Mouse (Mus musculus): Measurements from ENCODE around the gene Mctp1. TPM values are rescaled to one million over a fixed set of nuclear protein-coding genes. Genes with fewer than 3 reads are reported as not detected.
A peak's percentile ranks its signal among the peaks of the same experiment; 100 is the strongest.
"Not testable (repeated sequence)": the region's sequence is repeated elsewhere in the genome, so short reads cannot be mapped to it uniquely, and the experiment has no call there.

Mctp1 gene
- polyA plus RNA-seq (2014; fragmentation: Nextera tagmentation; extraction: Ambion mirVana), result 4.0 and 4.8 TPM in 2 replicates

DNA sequence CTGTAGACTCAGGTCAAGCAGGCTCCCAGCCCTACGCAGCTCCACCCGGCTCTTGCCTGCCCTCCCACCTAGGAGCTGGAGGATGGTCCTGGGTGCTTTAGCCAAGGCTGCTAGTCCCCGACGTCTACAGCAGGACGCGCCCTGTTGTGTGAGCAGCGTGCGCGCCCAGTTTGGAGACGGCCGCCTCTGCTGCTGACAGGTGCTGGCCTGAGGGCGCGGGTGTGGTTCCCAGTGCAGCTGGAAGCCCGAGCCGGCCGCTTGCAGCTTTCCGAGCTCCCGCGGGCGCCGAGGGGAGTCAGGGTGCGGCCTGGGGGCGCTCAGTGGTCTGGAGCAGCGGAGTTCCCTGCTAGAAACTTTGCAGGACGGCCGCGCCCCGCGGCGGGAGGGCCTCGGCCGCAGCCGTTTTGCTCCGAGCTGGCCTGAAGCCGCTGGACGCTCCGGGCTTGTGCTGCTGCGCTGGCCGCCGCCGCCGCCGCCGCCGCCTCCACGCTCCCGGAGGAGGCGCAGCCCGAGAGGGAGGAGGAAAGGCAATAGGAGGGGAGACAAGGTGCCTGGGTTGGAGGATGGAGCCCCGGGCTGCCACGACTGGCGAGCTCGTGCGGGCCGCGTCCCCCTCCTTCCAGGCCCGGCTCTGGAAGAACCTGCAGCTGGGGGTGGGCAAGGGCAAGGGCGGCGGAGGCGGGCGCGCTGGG lies at the start of gene Mctp1:
Gene Mctp1, plus strand, starts transcription at position 564 of the 692 bp plus-strand sequence.
- H3K4me2 ChIP-seq (ENCODE audit: low read length), result peak within 1 kb of the TSS; percentile 99
- no peaks in the 10 kb centered on the region for H3K36me3 ChIP-seq (ENCODE audit: control insufficient read depth, insufficient read depth, low read length)
- H3K9ac ChIP-seq (ENCODE audit: low read length), result peak within 1 kb of the TSS; percentile 76
- no peak within 1 kb of the TSS for H3K27ac ChIP-seq (ENCODE audit: low read depth, low read length)
- no peaks in the 10 kb centered on the region for H3K9me3 ChIP-seq (replicated peaks; ENCODE audit: control insufficient read depth, low read length)
- under 1% methylated on average over 47 of the region's 62 CpGs for WGBS
- peak within 1 kb of the TSS; percentile 68 for H3K4me3 ChIP-seq (ENCODE audit: low read depth, low read length)
- peaks cover 7% of the 10 kb centered on the region; the same call in 1 of the 2 replicates for H3K27me3 ChIP-seq (replicated peaks; ENCODE audit: control insufficient read depth, insufficient read depth, low read length)
- peak; percentile 68 for DNase-seq (ENCODE audit: low spot score)
- ATAC-seq, result peak; percentile 91
- H3K4me1 ChIP-seq (ENCODE audit: control insufficient read depth, insufficient read depth, low read length), result 0 out of 2 replicates have a peak, but pooled peaks cover 6% of the 10 kb centered on the region

- not testable (repeated sequence) for H3K4me2 ChIP-seq (ENCODE audit: low read length); H3K4me1 ChIP-seq (ENCODE audit: control insufficient read depth, insufficient read depth, low read length); ATAC-seq; DNase-seq (ENCODE audit: low spot score); H3K9me3 ChIP-seq (replicated peaks; ENCODE audit: control insufficient read depth, low read length); H3K4me3 ChIP-seq (ENCODE audit: low read depth, low read length); H3K36me3 ChIP-seq (ENCODE audit: control insufficient read depth, insufficient read depth, low read length); H3K9ac ChIP-seq (ENCODE audit: low read length); H3K27ac ChIP-seq (ENCODE audit: low read depth, low read length); H3K27me3 ChIP-seq (replicated peaks; ENCODE audit: control insufficient read depth, insufficient read depth, low read length)
- 84% methylated on average over 19 of the region's 21 CpGs for whole genome bisulfite sequencing
Observed at GRCm38 (mm10) chr13:76345941-76346340, 38.4 kb upstream of the Mctp1 start.

GRCm38 (mm10) chr13:76358720-76359119 lies 25.6 kb upstream of the Mctp1 start:
- ATAC-seq, result peak; percentile 82; the same call in 1 of the 2 replicates
- Histone ChIP-seq H3K4me2 (ENCODE audit: low read length) (no peak overlapping the region), H3K27ac (ENCODE audit: low read depth, low read length) (no peak overlapping the region), H3K9me3 (replicated peaks; ENCODE audit: control insufficient read depth, low read length) (no peaks in the 10 kb centered on the region), H3K4me3 (ENCODE audit: low read depth, low read length) (no peak overlapping the region), H3K4me1 (ENCODE audit: control insufficient read depth, insufficient read depth, low read length) (no peaks in the 10 kb centered on the region), H3K27me3 (replicated peaks; ENCODE audit: control insufficient read depth, insufficient read depth, low read length) (no peaks in the 10 kb centered on the region), H3K36me3 (ENCODE audit: control insufficient read depth, insufficient read depth, low read length) (no peaks in the 10 kb centered on the region), H3K9ac (ENCODE audit: low read length) (no peak overlapping the region)
- peak; percentile 69 for DNase-seq (ENCODE audit: low spot score)

DNA sequence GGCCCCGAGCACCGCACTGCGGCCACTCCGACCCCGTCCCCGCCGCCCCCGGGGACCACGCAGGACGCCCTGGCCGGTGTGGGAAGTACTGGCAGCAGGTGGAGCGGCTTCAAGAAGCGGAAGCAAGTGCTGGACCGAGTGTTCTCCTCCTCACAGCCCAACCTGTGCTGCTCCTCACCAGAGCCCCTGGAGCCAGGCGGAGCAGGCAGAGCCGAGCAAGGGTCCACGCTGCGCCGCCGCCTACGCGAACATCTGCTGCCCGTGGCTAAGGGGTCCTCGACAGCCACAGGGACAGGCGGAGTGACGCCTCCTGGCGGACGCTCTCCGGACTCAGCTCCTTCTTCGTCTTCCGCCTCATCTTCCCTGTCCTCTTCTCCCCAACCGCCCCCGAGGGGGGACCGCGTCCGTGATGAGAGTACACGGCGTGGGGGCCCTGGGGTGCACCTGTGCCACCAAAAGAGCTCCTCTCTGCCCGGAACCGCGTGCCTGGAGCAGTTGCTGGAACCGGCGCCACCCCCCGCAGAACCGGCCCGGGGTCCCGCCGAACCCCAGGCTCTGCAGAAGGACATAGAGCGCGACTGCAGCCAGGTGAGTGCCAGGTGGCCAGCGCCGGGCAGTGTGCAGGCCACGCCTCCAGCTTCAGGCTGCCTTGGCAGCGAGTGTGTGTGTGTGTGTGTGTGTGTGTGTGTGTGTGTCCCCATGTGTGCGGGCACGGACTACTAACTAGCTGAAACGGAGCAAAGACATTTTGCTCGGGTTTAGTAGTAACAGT lies 515 bp downstream of the Mctp1 start:
- DNase-seq (ENCODE audit: low spot score) (peak; percentile 74), ATAC-seq (peak; percentile 93)
- no peak overlapping the region for H3K27ac ChIP-seq (ENCODE audit: low read depth, low read length)
- H3K9me3 ChIP-seq (replicated peaks; ENCODE audit: control insufficient read depth, low read length), result no peaks in the 10 kb centered on the region
- H3K4me2 ChIP-seq (ENCODE audit: low read length), result peak overlapping the region; percentile 99
- H3K9ac ChIP-seq (ENCODE audit: low read length), result peak overlapping the region; percentile 76
- 0 out of 2 replicates have a peak, but pooled peaks cover 6% of the 10 kb centered on the region for H3K4me1 ChIP-seq (ENCODE audit: control insufficient read depth, insufficient read depth, low read length)
- H3K36me3 ChIP-seq (ENCODE audit: control insufficient read depth, insufficient read depth, low read length), result no peaks in the 10 kb centered on the region
- H3K27me3 ChIP-seq (replicated peaks; ENCODE audit: control insufficient read depth, insufficient read depth, low read length), result peaks cover 7% of the 10 kb centered on the region; the same call in 1 of the 2 replicates
- WGBS, result under 1% methylated on average over 58 of the region's 58 CpGs
- H3K4me3 ChIP-seq (ENCODE audit: low read depth, low read length), result peak overlapping the region; percentile 68

DNA sequence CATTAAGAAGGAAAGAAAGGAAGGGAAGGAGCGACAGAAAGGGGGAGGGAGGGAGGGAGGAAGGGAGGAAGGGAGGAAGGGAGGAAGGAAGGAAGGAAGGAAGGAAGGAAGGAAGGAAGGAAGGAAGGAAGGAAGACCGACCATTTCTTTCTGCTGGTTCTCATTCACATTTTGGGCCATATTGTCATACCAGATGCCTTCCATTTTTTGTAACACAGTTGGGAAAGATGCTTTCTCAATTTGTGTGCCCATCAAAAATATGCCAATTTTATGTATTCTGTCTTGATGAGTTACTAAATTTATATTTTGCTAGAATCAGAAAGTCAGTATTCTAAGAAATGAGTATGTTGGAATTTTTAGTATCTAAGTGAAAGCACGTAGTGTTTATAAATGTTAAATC lies 4.3 kb downstream of the Mctp1 start:
- 0 out of 2 replicates have a peak, but pooled peaks cover 6% of the 10 kb centered on the region for H3K4me1 ChIP-seq (ENCODE audit: control insufficient read depth, insufficient read depth, low read length)
- DNase-seq (ENCODE audit: low spot score) (no peak), ATAC-seq (no peak)
- H3K9ac ChIP-seq (ENCODE audit: low read length), result no peak overlapping the region
- 0 out of 2 replicates have a peak, but pooled peaks cover 4% of the 10 kb centered on the region for H3K27me3 ChIP-seq (replicated peaks; ENCODE audit: control insufficient read depth, insufficient read depth, low read length)
- no peak overlapping the region for H3K27ac ChIP-seq (ENCODE audit: low read depth, low read length)
- no peak overlapping the region for H3K4me2 ChIP-seq (ENCODE audit: low read length)
- WGBS, result 66% methylated on average over 3 of the region's 3 CpGs
- H3K36me3 ChIP-seq (ENCODE audit: control insufficient read depth, insufficient read depth, low read length), result no peaks in the 10 kb centered on the region
- H3K9me3 ChIP-seq (replicated peaks; ENCODE audit: control insufficient read depth, low read length), result no peaks in the 10 kb centered on the region
- no peak overlapping the region for H3K4me3 ChIP-seq (ENCODE audit: low read depth, low read length)

GRCm38 (mm10) chr13:76391920-76392319 lies 7.6 kb downstream of the Mctp1 start:
- no peaks in the 10 kb centered on the region for H3K9me3 ChIP-seq (replicated peaks; ENCODE audit: control insufficient read depth, low read length)
- no peaks in the 10 kb centered on the region for H3K4me1 ChIP-seq (ENCODE audit: control insufficient read depth, insufficient read depth, low read length)
- no peak overlapping the region for H3K4me3 ChIP-seq (ENCODE audit: low read depth, low read length)
- WGBS, result 70% methylated on average over 2 of the region's 2 CpGs
- H3K4me2 ChIP-seq (ENCODE audit: low read length), result no peak overlapping the region
- DNase-seq (ENCODE audit: low spot score) (no peak), ATAC-seq (no peak)
- no peak overlapping the region for H3K9ac ChIP-seq (ENCODE audit: low read length)
- H3K27ac ChIP-seq (ENCODE audit: low read depth, low read length), result no peak overlapping the region
- no peaks in the 10 kb centered on the region for H3K27me3 ChIP-seq (replicated peaks; ENCODE audit: control insufficient read depth, insufficient read depth, low read length)
- no peaks in the 10 kb centered on the region for H3K36me3 ChIP-seq (ENCODE audit: control insufficient read depth, insufficient read depth, low read length)

GRCm38 (mm10) chr13:76393106-76393505 lies 8.8 kb downstream of the Mctp1 start:
- no peak for ATAC-seq
- H3K27ac ChIP-seq (ENCODE audit: low read depth, low read length), result no peak overlapping the region
- H3K4me3 ChIP-seq (ENCODE audit: low read depth, low read length), result no peak overlapping the region
- no peaks in the 10 kb centered on the region for H3K4me1 ChIP-seq (ENCODE audit: control insufficient read depth, insufficient read depth, low read length)
- no peaks in the 10 kb centered on the region for H3K36me3 ChIP-seq (ENCODE audit: control insufficient read depth, insufficient read depth, low read length)
- H3K4me2 ChIP-seq (ENCODE audit: low read length), result no peak overlapping the region
- no peaks in the 10 kb centered on the region for H3K27me3 ChIP-seq (replicated peaks; ENCODE audit: control insufficient read depth, insufficient read depth, low read length)
- no peaks in the 10 kb centered on the region for H3K9me3 ChIP-seq (replicated peaks; ENCODE audit: control insufficient read depth, low read length)
- DNase-seq (ENCODE audit: low spot score), result no peak
- WGBS, result 92% methylated on average over 3 of the region's 3 CpGs
- no peak overlapping the region for H3K9ac ChIP-seq (ENCODE audit: low read length)

GRCm38 (mm10) chr13:76395906-76396305 lies 11.6 kb downstream of the Mctp1 start:
- no peak overlapping the region for H3K9ac ChIP-seq (ENCODE audit: low read length)
- H3K4me2 ChIP-seq (ENCODE audit: low read length), result no peak overlapping the region
- DNase-seq (ENCODE audit: low spot score), result no peak
- H3K36me3 ChIP-seq (ENCODE audit: control insufficient read depth, insufficient read depth, low read length), result no peaks in the 10 kb centered on the region
- no peak overlapping the region for H3K4me3 ChIP-seq (ENCODE audit: low read depth, low read length)
- H3K27me3 ChIP-seq (replicated peaks; ENCODE audit: control insufficient read depth, insufficient read depth, low read length), result no peaks in the 10 kb centered on the region
- ATAC-seq, result no peak
- H3K9me3 ChIP-seq (replicated peaks; ENCODE audit: control insufficient read depth, low read length), result no peaks in the 10 kb centered on the region
- H3K27ac ChIP-seq (ENCODE audit: low read depth, low read length), result no peak overlapping the region
- H3K4me1 ChIP-seq (ENCODE audit: control insufficient read depth, insufficient read depth, low read length), result no peaks in the 10 kb centered on the region

DNA sequence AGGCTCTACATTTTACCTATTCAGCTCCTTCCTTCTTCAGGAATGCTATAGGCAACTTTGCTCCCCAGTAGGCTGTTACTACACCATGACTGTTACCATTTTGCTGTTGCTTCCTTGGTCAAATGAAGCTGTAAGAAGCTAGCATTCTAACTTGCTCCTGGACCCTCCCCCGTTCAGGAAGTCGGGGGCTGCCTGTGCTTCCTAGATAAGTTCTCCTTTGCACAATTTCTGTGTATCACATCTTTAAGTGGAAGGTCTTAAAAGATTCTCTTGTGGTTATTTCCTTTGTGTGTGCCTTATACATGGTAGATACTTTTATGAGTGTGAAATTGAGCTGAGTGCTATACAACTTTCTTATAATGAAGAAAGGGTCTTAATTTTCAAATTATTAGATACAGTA lies 25.0 kb downstream of the Mctp1 start:
- H3K27ac ChIP-seq (ENCODE audit: low read depth, low read length), result no peak overlapping the region
- DNase-seq (ENCODE audit: low spot score), result no peak
- 89% methylated on average over 2 of the region's 2 CpGs for WGBS
- no peak for ATAC-seq
- H3K4me3 ChIP-seq (ENCODE audit: low read depth, low read length), result no peak overlapping the region
- H3K4me1 ChIP-seq (ENCODE audit: control insufficient read depth, insufficient read depth, low read length), result no peaks in the 10 kb centered on the region
- no peaks in the 10 kb centered on the region for H3K9me3 ChIP-seq (replicated peaks; ENCODE audit: control insufficient read depth, low read length)
- H3K27me3 ChIP-seq (replicated peaks; ENCODE audit: control insufficient read depth, insufficient read depth, low read length), result no peaks in the 10 kb centered on the region
- no peak overlapping the region for H3K9ac ChIP-seq (ENCODE audit: low read length)
- H3K36me3 ChIP-seq (ENCODE audit: control insufficient read depth, insufficient read depth, low read length), result no peaks in the 10 kb centered on the region
- no peak overlapping the region for H3K4me2 ChIP-seq (ENCODE audit: low read length)

All from forebrain, embryonic 14.5 days (tissue).